Mouse (Mus musculus): ENCODE results near the gene Dand5. TPM values are rescaled to one million over a fixed set of nuclear protein-coding genes. Genes with fewer than 3 reads are reported as not detected.

The Dand5 gene
- total RNA-seq, 2 experiments from 2014 or later, result 2.3 TPM; not detected in 1

DNA sequence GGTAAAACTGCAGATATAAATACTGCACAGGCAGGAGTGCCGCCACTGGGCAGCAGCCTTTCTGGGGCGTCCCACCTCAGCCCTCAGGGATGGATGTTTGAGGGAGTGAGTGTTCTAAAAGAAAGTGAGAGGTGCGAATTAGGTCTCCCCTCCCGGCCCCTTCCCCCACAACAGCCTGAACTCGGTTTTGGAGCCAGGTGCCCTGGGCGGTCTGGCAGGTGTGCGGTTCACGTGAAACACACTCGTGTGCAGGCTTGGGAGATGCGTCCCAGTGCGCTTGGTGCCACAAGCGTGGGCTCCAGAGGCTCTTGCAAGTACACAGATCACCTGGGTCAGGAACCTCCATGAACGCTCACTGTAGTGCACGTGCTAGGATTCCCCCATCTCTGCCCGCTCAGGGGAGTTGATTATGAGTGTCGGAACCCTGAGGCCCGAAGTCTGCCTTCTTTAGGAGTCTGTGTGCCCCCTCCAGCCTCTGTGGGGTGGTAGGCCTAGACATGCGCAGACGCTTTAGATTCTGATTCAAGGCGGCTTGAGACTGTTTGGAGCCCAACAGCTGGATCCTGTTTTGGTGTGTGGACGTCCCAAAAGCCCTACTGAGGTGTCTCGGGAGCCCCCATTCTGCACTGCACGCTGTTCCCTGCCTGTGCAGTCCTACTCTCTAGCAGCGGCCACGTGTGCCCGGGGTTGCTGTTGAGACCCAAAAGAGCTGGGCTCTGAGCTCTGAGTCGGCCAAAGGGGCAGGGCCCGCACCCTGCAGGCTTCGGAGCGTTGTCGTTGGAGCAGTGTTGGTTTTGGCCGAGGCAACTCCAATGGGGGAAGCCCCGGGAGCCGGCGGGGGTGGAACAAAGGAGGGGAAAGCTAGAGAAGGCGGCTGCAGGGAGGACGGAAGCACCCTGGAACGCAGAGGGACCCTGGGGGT is 36.6 kb downstream of the Dand5 start:
- ATAC-seq (replicated peaks; ENCODE audit: low FRiP score, poor library complexity, severe bottlenecking), result no peak

DNA sequence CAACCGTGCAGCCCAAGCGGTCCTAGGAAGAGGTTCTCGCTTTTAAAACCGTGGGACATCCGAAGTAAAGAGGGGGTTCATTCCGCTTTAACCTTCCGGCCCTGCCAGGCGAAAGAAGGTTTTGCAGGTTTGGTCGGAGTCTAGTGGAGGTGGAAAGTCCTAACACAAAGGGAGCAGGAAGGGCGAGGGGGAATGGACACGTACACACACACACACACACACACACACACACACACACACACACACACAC is 37.2 kb downstream of the Dand5 start:
- ATAC-seq (replicated peaks; ENCODE audit: low FRiP score, poor library complexity, severe bottlenecking), result no peak

DNA sequence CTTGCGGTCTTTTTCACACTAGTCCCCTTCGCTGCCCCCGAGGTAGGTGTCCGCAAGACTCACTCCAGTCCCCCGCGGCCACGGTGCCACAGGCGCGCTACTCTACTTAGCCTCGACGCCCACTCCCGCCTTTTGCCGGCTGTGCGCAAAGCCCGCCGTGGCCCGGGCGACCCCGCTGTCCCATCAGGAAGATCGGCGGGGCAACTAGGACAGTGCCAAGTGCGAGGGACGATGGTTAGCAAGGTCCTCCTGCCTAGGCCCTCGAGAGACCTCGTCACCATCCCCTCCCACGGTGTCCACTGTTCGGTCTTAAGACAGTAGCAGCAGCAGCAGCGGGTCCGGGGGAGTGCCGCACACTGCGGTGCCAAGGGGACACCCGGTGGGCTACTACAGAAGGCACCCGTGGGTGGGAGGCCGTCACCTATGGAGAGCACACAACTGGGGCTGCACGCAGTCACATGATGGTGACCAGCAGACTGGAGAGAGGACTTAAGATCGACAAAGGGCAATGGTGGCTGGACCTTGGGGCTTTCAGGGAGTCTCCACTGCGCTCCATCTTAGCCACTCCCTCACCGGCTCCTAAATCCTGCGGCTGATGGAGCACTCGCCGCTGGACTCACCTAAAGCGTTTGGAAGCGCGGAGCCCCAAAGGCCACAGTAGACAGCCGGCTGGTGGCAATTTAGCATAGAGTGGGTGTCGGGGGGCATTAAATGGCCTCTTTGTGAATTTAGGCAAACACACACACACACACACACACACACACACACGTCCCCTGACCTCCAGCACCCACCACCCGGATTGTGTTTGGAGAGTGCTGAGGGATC is 37.7 kb downstream of the Dand5 start:
- peak; percentile 21; the same call in 1 of the 2 replicates for ATAC-seq (replicated peaks; ENCODE audit: low FRiP score, poor library complexity, severe bottlenecking)

DNA sequence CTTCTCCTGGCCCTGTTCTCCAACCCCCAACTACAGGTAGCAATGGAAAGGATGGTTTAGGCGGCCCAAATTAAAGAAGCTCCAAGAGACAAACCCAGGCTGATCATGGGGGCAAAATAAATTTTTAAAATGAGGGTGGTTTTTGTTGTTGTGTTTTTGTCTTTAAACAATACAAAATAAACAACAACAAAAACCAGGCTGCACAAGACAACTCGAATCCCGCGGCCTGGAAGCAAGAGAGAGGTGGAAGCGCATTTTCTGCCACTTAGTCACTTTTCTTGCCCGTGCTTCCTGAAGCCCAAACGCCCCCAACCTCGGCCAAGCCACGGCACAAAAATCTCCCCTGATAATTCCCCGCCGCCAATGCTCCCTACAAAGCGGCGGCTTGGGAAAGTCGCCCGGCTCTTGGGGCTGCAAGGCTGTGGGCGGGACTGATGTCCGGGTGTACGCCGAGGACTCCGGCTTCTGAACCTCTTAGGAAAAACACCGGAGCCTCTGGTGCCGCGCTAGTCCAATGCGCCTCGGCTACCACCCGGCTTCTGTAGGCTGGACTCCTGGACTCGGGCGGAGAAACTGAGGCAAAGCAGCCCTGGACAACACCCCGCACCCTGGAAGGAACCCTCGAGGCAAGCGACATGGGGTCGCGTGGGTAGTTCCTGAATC is 38.6 kb downstream of the Dand5 start:
- no peak for ATAC-seq (replicated peaks; ENCODE audit: low FRiP score, poor library complexity, severe bottlenecking)

DNA sequence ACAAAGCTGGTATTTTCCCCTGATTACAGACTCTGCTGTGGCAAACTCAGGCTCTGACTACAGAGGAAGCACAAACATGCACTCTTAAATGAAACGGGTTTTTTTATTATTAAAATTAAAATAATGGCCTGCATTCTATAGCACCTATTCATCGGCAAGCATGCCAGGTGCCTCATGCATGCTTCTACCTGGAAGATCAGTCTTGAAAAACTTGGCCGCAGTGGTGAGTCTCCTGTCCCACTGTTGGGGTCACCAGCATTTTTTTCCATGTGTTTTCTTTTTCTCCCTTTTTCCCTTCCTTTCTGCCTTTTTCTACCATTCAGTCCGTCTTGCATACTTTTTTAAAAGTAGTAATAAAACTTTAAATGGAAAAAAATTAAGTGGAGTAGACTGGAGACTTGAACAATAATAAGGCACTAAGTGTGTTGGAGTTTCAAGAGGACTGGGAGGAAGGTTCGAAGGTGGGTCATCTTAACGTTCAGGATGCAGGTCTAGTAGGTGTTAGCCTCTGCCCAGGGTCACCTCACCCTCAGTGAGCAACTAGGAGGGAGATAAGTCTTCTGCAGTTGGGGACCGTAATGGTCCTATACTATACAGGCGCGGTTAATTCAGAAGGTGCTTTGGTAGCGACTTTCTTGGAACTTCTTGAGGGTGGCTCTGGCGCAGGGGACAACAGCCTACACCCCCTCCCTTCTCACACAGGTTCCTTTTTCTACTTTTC is 39.3 kb downstream of the Dand5 start:
- ATAC-seq (replicated peaks; ENCODE audit: low FRiP score, poor library complexity, severe bottlenecking), result no peak

DNA sequence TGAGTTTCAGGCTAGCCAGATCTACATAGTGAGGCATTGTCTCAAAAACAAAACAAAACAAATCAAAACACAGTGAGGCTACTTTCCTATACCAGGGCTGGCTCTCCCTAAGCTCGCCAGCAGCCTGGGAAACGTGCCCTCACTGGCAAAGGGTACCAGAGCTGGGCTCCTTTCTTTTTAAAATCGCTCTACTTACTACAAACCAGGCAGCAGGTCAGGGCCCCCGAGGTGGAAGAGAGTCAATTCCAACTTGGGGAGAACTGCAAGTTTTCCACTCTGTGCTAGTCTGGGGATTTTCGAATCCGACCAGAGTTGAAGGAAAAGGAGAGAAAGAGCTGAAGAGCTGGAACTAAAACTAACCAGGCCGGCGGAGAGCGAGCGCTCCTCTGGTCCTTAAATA is 39.9 kb downstream of the Dand5 start:
- ATAC-seq (replicated peaks; ENCODE audit: low FRiP score, poor library complexity, severe bottlenecking), result no peak

DNA sequence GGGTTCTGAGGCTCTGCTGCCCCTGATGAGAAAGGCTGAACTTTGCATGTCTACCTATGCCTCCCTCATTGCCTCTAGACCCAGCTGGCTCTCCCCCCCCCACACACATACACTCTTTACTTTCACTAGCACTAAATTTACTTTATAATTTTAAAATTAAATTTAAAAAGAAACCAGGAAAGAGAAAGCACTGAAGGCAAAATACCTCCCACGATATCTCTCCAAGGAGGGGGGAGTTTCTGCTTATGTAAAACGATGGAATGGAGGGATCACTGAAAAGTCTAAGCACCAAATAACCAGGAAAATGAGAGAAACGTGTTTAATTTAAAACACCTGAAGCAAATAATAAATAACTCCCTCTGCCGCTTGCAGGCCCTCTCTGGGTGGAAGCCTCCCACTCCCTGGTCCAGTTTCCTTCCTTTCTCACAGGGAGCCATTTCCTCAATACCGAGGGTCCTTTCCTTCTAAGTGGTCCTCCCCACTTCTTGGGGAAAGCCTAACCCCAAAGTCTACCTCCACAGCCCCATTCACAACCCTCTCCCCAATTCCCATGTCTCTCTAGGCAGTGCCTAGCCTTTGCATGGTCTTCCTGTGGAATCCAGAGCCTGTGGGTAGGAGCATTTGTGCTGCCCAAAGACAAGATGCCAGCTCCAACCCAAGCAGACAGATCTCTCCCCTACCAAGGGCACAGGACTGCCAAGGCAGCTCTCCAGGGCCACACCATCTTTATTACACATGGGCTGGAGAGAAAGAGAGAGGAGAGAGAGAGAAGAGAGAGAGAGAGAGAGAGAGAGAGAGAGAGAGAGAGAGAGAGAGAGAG is 40.7 kb downstream of the Dand5 start:
- no peak for ATAC-seq (replicated peaks; ENCODE audit: low FRiP score, poor library complexity, severe bottlenecking)

DNA sequence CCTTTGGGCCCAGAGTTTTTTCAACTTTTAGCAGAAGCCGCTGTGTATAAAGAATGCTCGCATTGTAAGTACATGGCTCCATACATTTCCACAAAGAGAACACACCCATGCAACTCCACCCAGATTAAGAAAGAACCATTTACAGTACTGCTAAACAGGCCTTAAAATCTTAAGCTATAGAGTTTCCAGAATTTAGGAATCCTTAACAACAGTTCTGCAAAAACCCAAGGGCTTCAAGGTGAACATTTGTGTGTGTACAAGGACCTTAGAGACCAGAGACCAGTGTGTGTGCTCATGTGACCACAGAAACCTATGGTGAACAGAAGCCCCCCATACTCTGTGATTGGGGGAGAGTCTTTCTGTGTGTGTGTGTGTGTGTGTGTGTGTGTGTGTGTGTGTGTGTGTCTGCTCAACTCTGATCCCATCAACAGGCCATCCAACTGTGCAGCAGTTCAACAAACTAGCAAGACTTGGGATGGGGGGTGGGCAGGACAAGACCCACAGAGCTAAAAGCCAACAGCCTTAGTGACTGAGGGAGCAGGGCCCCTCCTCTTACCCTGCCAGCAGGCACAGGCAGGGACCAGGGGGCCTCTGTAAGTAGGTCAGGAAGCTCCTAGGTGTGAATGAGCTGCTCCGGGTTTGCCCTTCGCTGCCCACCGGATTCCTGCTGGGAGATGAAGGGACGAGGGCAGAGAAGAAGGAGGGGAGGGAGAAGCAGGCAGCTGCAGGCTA is 41.5 kb downstream of the Dand5 start:
- ATAC-seq (replicated peaks; ENCODE audit: low FRiP score, poor library complexity, severe bottlenecking), result no peak

DNA sequence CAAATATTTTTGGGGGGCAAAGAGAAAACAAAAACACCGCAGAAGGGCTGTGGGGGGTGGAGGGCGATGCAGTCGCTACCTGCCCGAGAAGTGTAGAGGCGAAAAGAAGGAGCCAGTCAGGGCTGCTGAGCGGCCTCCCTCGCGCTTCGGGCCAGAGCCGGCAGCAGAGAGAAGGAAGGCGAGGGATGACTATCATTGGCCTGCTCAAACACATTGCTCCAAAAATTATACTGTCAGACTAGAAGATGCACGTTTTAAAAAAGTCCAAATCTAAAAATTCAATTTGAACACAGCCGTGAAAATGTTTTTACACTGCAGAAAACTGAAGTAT is 42.4 kb downstream of the Dand5 start:
- ATAC-seq (replicated peaks; ENCODE audit: low FRiP score, poor library complexity, severe bottlenecking), result no peak

DNA sequence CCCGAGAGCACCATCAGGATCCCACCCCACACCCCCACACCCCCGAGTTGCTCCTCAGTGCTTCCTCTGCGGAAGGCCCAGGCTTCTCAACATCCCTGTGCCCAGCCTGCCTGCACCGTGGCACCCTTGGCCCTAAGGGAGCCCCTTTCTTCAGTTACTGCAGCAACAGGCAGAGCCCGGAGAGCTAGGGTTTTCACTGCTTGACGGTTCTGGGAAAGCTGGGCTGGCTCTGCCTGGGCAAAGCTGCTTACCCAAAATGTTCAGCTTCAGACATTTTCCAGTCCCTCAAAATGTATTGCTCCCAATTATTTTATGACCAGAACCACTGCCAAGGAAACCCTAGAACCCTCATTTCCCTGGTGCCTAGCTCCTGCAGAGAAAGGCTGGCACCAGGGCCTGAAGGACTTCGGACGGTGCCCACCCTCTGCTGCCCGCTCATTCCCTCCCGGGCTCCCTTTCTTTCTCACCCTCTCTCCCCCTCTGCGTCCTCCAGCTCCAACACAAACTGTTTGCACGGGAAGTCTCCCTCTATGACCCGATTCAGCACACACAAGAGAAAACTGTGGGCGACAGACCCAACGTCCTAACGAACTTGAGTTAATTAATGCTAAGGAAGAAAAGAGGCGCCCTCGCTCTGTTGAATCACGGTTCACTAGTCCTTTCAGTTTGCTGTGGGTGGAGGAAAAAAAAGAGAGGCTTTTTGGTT is 43.0 kb downstream of the Dand5 start:
- ATAC-seq (replicated peaks; ENCODE audit: low FRiP score, poor library complexity, severe bottlenecking), result no peak

DNA sequence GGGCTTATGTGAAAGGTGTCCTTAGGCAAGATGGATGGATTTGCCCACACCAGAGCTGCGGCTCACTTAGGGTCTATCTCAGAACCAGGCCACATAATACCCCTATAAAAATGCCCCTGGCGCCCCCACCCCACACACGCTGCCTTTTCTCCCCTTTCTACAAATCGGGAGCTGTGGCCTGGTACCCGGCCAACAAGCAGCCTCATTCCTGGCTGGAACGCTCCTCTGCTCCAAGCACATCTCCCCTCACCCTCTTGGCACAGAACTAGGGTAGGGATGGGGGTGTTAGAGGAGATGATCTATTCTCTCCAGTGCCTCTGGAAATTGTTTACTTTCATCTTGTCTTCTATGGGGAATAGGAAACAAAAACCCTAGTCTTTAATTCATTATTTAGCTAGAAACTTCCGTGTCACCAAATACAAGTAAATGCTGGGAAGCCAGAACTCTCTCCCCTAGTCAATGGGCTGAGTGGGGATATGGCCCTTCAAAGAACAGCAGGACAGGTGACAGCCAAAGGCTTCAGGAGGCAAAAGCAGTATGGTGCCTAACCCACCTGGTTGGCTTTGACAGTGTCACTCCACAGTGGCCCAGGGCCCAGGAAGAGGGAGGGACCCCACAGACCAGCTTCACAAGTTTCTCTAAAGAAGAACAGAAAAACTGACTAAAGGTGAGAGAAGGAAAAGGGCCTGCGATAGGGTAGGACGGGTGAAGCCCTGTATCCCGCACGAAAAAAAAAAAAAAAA is 43.8 kb downstream of the Dand5 start:
- no peak for ATAC-seq (replicated peaks; ENCODE audit: low FRiP score, poor library complexity, severe bottlenecking)

DNA sequence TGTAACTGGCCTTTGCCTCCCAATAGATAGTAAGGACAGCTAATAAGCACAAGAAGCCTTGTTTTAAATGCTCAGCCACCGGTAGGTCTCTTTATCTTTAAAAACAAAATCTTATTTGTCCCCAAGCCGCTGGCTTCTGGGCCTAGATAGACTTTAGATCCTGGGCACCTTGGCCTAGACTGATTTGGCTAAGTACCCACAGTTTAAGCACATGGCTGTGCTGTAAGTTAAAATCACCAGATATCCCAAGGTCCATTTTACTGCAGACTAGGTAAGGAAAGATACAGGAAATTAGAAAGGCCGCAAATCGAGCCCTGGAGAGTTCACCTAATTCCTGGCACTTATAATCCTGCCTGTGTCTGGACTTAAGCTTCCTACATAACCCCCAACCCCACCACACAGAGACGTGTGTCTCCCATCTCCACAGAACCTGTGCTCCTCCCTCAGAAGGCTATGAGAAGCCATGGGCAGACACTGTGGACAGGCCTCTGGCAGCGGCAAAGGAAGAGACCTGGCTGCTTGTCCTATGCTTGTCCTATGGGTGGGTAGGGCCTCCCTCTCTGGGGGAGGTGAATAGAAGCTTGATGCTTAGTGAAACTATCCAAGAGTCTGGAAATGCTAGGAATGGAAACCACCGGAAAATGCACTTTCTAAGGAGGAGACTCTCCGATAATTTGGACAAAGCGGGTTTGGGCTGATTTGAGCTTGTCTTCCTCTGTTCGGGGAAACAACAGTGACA is 44.6 kb downstream of the Dand5 start:
- no peak for ATAC-seq (replicated peaks; ENCODE audit: low FRiP score, poor library complexity, severe bottlenecking)

DNA sequence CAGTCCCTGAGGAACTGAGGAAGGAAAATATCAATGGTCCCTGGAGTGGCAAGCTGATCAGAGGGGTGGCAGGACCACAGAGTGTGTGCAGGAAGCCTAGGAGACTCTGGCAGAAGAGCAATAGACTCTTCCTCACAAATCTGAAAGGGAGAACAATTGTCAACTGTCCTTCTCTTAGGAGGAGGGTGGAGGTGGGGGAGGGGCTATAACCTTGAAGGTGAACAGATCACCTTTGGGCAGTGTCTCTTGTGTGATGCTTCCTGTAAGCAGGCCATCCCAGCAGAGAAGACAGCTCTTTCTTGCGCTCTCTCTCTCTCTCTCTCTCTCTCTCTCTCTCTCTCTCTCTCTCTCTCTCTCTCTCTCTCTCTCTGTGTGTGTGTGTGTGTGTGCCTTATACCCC is 46.1 kb downstream of the Dand5 start:
- ATAC-seq (replicated peaks; ENCODE audit: low FRiP score, poor library complexity, severe bottlenecking), result no peak

DNA sequence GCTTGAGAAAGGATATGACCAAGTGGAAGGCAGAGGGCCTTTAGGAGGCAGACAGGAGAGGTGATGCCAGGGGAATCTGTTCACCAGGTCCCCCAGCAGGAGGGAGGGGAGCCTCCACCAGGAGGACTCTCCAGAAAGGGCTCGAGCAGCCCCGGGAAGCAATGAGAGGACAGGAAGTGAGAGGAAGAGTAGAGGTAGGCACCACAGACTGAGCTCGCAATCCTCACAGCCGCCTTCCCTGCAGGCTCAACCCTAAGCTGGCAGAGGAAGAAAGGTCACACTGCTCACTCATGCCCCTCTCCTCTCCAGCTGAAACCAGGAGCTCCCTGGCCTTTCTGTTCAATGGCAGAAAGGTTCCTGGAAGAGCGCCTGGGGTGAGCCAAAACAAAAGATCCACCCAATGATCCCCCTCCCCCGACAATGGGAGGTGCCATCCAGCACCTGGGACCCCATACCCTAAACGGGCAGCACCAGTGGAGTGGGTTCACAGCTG is 47.0 kb downstream of the Dand5 start:
- ATAC-seq (replicated peaks; ENCODE audit: low FRiP score, poor library complexity, severe bottlenecking), result 0 out of 2 replicates have a peak, but pooled peaks have one; percentile 13

DNA sequence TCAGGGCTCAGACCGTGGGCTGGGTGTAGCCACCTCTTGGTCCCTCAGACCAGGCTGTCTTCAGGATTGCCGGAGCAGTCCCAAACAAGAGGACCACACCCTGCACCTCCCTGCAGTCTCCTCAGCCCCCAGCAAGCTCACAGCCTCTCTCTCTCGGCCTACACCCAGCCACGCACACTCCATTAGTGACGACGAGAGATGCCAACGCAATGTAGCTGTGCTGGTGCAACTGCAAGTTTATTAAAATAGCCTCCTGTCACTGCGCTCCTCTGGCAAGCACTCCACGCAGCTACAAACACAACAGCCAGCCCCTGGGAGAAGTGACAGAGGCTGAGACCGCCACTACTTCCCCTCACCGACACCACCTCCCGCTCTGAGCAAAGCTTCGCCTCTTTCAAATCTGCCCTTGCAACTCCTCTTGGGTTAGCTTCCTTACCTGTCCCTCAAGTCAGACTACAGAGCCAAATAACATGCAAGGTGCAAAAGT is 47.5 kb downstream of the Dand5 start:
- ATAC-seq (replicated peaks; ENCODE audit: low FRiP score, poor library complexity, severe bottlenecking), result peak; percentile 67

DNA sequence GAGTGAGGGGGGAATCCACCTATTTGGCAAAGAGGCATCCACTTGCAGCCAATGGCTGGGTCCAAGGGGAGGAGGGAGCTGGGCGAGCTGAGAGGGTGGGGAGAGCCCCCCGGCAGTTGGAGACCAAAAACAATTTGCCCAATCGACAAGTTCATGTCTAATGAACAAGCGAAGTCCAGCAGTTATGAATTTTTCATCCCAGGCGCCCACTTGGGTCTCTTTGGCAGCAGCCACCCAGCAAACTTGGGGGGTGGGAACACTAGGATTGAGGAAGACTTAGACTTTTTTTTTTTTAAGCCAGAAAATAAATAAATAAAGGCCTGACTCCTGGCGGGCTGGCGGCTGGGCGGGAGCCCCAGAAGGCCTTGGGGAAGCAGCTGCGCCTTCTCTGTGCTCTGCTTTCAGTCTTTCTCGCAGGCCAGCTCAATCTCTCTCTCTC is 48.1 kb downstream of the Dand5 start:
- ATAC-seq (replicated peaks; ENCODE audit: low FRiP score, poor library complexity, severe bottlenecking), result no peak

Measured in erythroblast, adult 5-6 weeks (primary cell).